Comparison of ENCODE assay signal across 17 mouse cellular contexts in genomic region chr4:114564131-114564695, GRCm38 (mm10).
A peak's percentile ranks its signal among the peaks of the same experiment; 100 is the strongest.
DNase-seq lines count a peak whose midpoint lies in the region; ATAC-seq and TF ChIP-seq lines count a peak whose summit lies in the region.
"Had no signal": no experiment of that assay in that cellular context is flagged by ENCODE, and none has a peak within 500 bp of the region (broad histone marks: within the 10 kb centered on the region; RNA-seq: fewer than 3 reads in every experiment).

No protein-coding gene starts in this region.

- H3K4me1 ChIP-seq in hindbrain, embryonic 12.5 days = peaks cover 9% of the 10 kb centered on the region
- no peaks in the 10 kb centered on the region for H3K4me1 ChIP-seq in hindbrain, postnatal 0 days (ENCODE audit: insufficient read depth, low read length)
- peaks cover 35% of the 10 kb centered on the region for H3K4me1 ChIP-seq in embryonic facial prominence, embryonic 12.5 days
- peaks cover 62% of the 10 kb centered on the region for H3K4me1 ChIP-seq in limb, embryonic 13.5 days
- H3K4me1 ChIP-seq: forebrain, embryonic 15.5 days had no signal

- 57% methylated on average over 5 of the region's 5 CpGs for WGBS in hindbrain, embryonic 12.5 days
- WGBS in hindbrain, postnatal 0 days = 59% methylated on average over 5 of the region's 5 CpGs
- 26% methylated on average over 5 of the region's 5 CpGs for WGBS in embryonic facial prominence, embryonic 12.5 days
- 15% methylated on average over 5 of the region's 5 CpGs for WGBS in limb, embryonic 13.5 days

- no peak for TF ChIP-seq CTCF in hindbrain, postnatal 0 days (IDR thresholded peaks at IDR 0.05; ENCODE audit: low read depth)

- H3K9ac ChIP-seq in hindbrain, embryonic 12.5 days = peak overlapping the region; percentile 39
- H3K9ac ChIP-seq in hindbrain, postnatal 0 days (replicated peaks; ENCODE audit: low read length) = no peak overlapping the region
- no peak overlapping the region; the same call in 1 of the 2 replicates for H3K9ac ChIP-seq in embryonic facial prominence, embryonic 12.5 days
- no peak overlapping the region; the same call in 1 of the 2 replicates for H3K9ac ChIP-seq in limb, embryonic 13.5 days
- H3K9ac ChIP-seq: embryonic facial prominence, embryonic 15.5 days; forebrain, embryonic 15.5 days; lung, embryonic 14.5 days; neural tube, embryonic 12.5 days had no signal

- H3K27ac ChIP-seq in hindbrain, embryonic 12.5 days = peak overlapping the region; percentile 46; the same call in 1 of the 2 replicates
- H3K27ac ChIP-seq in hindbrain, postnatal 0 days = no peak overlapping the region
- peak overlapping the region; percentile 87 for H3K27ac ChIP-seq in embryonic facial prominence, embryonic 12.5 days
- H3K27ac ChIP-seq in limb, embryonic 13.5 days = peak overlapping the region; percentile 55; the same call in 1 of the 2 replicates
- H3K27ac ChIP-seq: embryonic facial prominence, embryonic 15.5 days; forebrain, embryonic 15.5 days; heart, adult 2 months; neural tube, embryonic 12.5 days had no signal

- H3K36me3 ChIP-seq in hindbrain, embryonic 12.5 days = no peaks in the 10 kb centered on the region
- H3K36me3 ChIP-seq in hindbrain, postnatal 0 days (ENCODE audit: insufficient read depth, low read length) = no peaks in the 10 kb centered on the region
- no peaks in the 10 kb centered on the region for H3K36me3 ChIP-seq in embryonic facial prominence, embryonic 12.5 days
- no peaks in the 10 kb centered on the region for H3K36me3 ChIP-seq in limb, embryonic 13.5 days
- H3K36me3 ChIP-seq: embryonic facial prominence, embryonic 15.5 days; forebrain, embryonic 15.5 days; neural tube, embryonic 12.5 days had no signal

- no peak overlapping the region for H3K4me3 ChIP-seq in hindbrain, embryonic 12.5 days
- H3K4me3 ChIP-seq in hindbrain, postnatal 0 days (ENCODE audit: low read length) = no peak overlapping the region
- no peak overlapping the region for H3K4me3 ChIP-seq in embryonic facial prominence, embryonic 12.5 days
- H3K4me3 ChIP-seq in limb, embryonic 13.5 days = no peak overlapping the region
- H3K4me3 ChIP-seq: embryonic facial prominence, embryonic 15.5 days; forebrain, embryonic 15.5 days; heart, adult 2 months; neural tube, embryonic 12.5 days had no signal

- no peak overlapping the region for H3K4me2 ChIP-seq in hindbrain, embryonic 12.5 days (replicated peaks)
- H3K4me2 ChIP-seq in hindbrain, postnatal 0 days (ENCODE audit: low read depth, low read length) = no peak overlapping the region
- H3K4me2 ChIP-seq in embryonic facial prominence, embryonic 12.5 days (replicated peaks) = no peak overlapping the region
- no peak overlapping the region for H3K4me2 ChIP-seq in limb, embryonic 13.5 days (replicated peaks)
- H3K4me2 ChIP-seq: embryonic facial prominence, embryonic 15.5 days; forebrain, embryonic 15.5 days; lung, embryonic 14.5 days; neural tube, embryonic 12.5 days had no signal

- no peaks in the 10 kb centered on the region for H3K9me3 ChIP-seq in hindbrain, embryonic 12.5 days (replicated peaks)
- no peaks in the 10 kb centered on the region for H3K9me3 ChIP-seq in hindbrain, postnatal 0 days (ENCODE audit: low read length)
- H3K9me3 ChIP-seq in embryonic facial prominence, embryonic 12.5 days = no peaks in the 10 kb centered on the region
- H3K9me3 ChIP-seq in limb, embryonic 13.5 days = no peaks in the 10 kb centered on the region
- H3K9me3 ChIP-seq: embryonic facial prominence, embryonic 15.5 days; forebrain, embryonic 15.5 days; neural tube, embryonic 12.5 days had no signal

- H3K27me3 ChIP-seq in hindbrain, embryonic 12.5 days = no peaks in the 10 kb centered on the region
- no peaks in the 10 kb centered on the region for H3K27me3 ChIP-seq in hindbrain, postnatal 0 days (ENCODE audit: insufficient read depth, low read length)
- no peaks in the 10 kb centered on the region for H3K27me3 ChIP-seq in embryonic facial prominence, embryonic 12.5 days
- H3K27me3 ChIP-seq in limb, embryonic 13.5 days = peaks cover 93% of the 10 kb centered on the region
- H3K27me3 ChIP-seq: embryonic facial prominence, embryonic 15.5 days; forebrain, embryonic 15.5 days; neural tube, embryonic 12.5 days had no signal

- no peak for DNase-seq in hindbrain, postnatal 0 days (ENCODE audit: low spot score)
- peak; percentile 12 to 36 for DNase-seq in adrenal gland, postnatal 36 days
- no peak for DNase-seq in gastrocnemius, postnatal 25 days
- no peak for DNase-seq in left cerebral cortex, adult 18-20 months (ENCODE audit: low spot score in 2 of 2)
- DNase-seq: cerebellum, postnatal 14 days; heart, adult 2 months; lung, embryonic 14.5 days; right cerebral cortex, postnatal 25 days; thymus, adult 18-20 months had no signal

- ATAC-seq in hindbrain, embryonic 12.5 days (ENCODE audit: low FRiP score) = no peak
- no peak for ATAC-seq in hindbrain, postnatal 0 days
- peak; percentile 50 for ATAC-seq in embryonic facial prominence, embryonic 12.5 days (ENCODE audit: insufficient number of reproducible peaks, insufficient read depth, low FRiP score, low TSS enrichment)
- ATAC-seq in limb, embryonic 13.5 days (ENCODE audit: low FRiP score, low read depth) = peak; percentile 71; the same call in 1 of the 2 replicates
- ATAC-seq: CD4-positive, CD25-positive, alpha-beta regulatory T cell, adult 4 months; forebrain, embryonic 15.5 days; hindbrain, embryonic 16.5 days had no signal

Comparison
In these comparisons a context has a peak if more than half of its experiments do, and no peak if none do; other contexts are left out.
1. ATAC-seq: peak in embryonic facial prominence, embryonic 12.5 days (single experiment) and limb, embryonic 13.5 days (single experiment); none in hindbrain, embryonic 12.5 days (single experiment) and hindbrain, postnatal 0 days (single experiment).
2. DNase-seq: peak in adrenal gland, postnatal 36 days (2 of 2); none in hindbrain, postnatal 0 days (single experiment), gastrocnemius, postnatal 25 days (single experiment) and left cerebral cortex, adult 18-20 months (0 of 2).